Mouse (Mus musculus): Measurements from ENCODE around the gene Zeb2.

- no peak for TF ChIP-seq GATA1 (IDR thresholded peaks at IDR 0.05; ENCODE audit: borderline replicate concordance, low read length)
- TF ChIP-seq FLI1 (IDR thresholded peaks at IDR 0.05; ENCODE audit: low read length), result no peak
Observed at GRCm38 (mm10) chr2:44976484-44976883, 140.7 kb downstream of the Zeb2 start.
